Mouse (Mus musculus) MEL (cell line): Measurements from ENCODE around the gene Mmaa. TPM values are rescaled to one million over a fixed set of nuclear protein-coding genes. Genes with fewer than 3 reads are reported as not detected.

Experiments
- DNase-seq: peaks from one replicate; pipeline ENCODE4 v3.0.0; 2011; ENCODE audit warnings: low read depth, low spot score
- H3K27ac ChIP-seq: 2 replicates; pipeline ENCODE4 v1.5.1; 2012; ENCODE audit warnings: low read depth, mild to moderate bottlenecking, control low read depth, low read length, moderate library complexity; ENCODE audit not compliant: control insufficient read depth
- H3K27me3 ChIP-seq, 2 experiments: fragments of 150-350 bp in 1 of 2; sonication (generic) in 1 of 2; 2 replicates each; pipeline ENCODE4 v1.6.1; 2012; ENCODE audit warnings: low read length in 2 of 2, mild to moderate bottlenecking in 2 of 2, improper control_type of control experiment in 1 of 2, moderate library complexity in 1 of 2; ENCODE audit not compliant: insufficient read depth in 2 of 2, control insufficient read depth in 1 of 2
- H3K36me3 ChIP-seq, 2 experiments: 2 replicates each; pipeline ENCODE4 v1.6.1; 2012 to 2014; ENCODE audit warnings: low read length in 2 of 2, improper control_type of control experiment in 1 of 2, inconsistent platforms in 1 of 2, mild to moderate bottlenecking in 1 of 2; ENCODE audit not compliant: insufficient read depth in 2 of 2, control insufficient read depth in 1 of 2
- H3K4me1 ChIP-seq, 2 experiments: fragments of 150-350 bp in 1 of 2; sonication (generic) in 1 of 2; 2 replicates each; pipeline ENCODE4 v1.6.1; 2012; ENCODE audit warnings: low read length in 2 of 2, improper control_type of control experiment in 1 of 2, mild to moderate bottlenecking in 1 of 2; ENCODE audit not compliant: insufficient read depth in 2 of 2, control insufficient read depth in 1 of 2
- H3K4me3 ChIP-seq, 2 experiments: fragments of 150-350 bp in 1 of 2; sonication (generic) in 1 of 2; 2 replicates each; pipeline ENCODE4 v1.5.1; 2012; ENCODE audit warnings: low read depth in 2 of 2, low read length in 2 of 2, mild to moderate bottlenecking in 2 of 2, moderate library complexity in 2 of 2, control low read depth in 1 of 2, improper control_type of control experiment in 1 of 2; ENCODE audit not compliant: control insufficient read depth in 1 of 2, insufficient read depth in 1 of 2
- H3K79me2 ChIP-seq: 2 replicates; pipeline ENCODE4 v1.6.1; 2012; ENCODE audit warnings: mild to moderate bottlenecking, low read length, moderate library complexity; ENCODE audit not compliant: control insufficient read depth, poor library complexity, insufficient read depth
- H3K9ac ChIP-seq: 2 replicates; pipeline ENCODE4 v1.6.1; 2012; ENCODE audit warnings: low read depth, mild to moderate bottlenecking, control low read depth, low read length, moderate library complexity; ENCODE audit not compliant: control insufficient read depth, poor library complexity, severe bottlenecking
- H3K9me3 ChIP-seq: fragments of 150-350 bp; sonication (generic); replicated peaks from 2 replicates; pipeline ENCODE4 v1.6.1; 2012; ENCODE audit warnings: mild to moderate bottlenecking, low read length, improper control_type of control experiment, moderate library complexity; ENCODE audit not compliant: insufficient read depth
- E2F4 ChIP-seq: IDR thresholded peaks from 2 replicates; pipeline ENCODE4 v1.6.1; 2011; ENCODE audit warnings: low read depth, low read length, improper control_type of control experiment, borderline replicate concordance
- ELF1 ChIP-seq: IDR thresholded peaks from 2 replicates; pipeline ENCODE4 v1.6.1; 2014; ENCODE audit warnings: low read depth, mild to moderate bottlenecking, inconsistent platforms, low read length, improper control_type of control experiment, moderate library complexity
- ETS1 ChIP-seq: IDR thresholded peaks from 2 replicates; pipeline ENCODE4 v1.6.1; 2012; ENCODE audit warnings: low read depth, mild to moderate bottlenecking, inconsistent platforms, low read length, improper control_type of control experiment, moderate library complexity
- GABPA ChIP-seq: IDR thresholded peaks from 2 replicates; pipeline ENCODE4 v1.6.1; 2012; ENCODE audit warnings: low read depth, mild to moderate bottlenecking, inconsistent platforms, low read length, improper control_type of control experiment, moderate library complexity
- JUND ChIP-seq: IDR thresholded peaks from 2 replicates; pipeline ENCODE4 v1.6.1; 2011; ENCODE audit warnings: low read depth, mild to moderate bottlenecking, improper control_type of control experiment, low read length
- MAFK ChIP-seq: IDR thresholded peaks from 2 replicates; pipeline ENCODE4 v1.6.1; 2011; ENCODE audit warnings: low read depth, mild to moderate bottlenecking, low read length, improper control_type of control experiment, borderline replicate concordance
- MAZ ChIP-seq: IDR thresholded peaks from 2 replicates; pipeline ENCODE4 v1.6.1; 2012; ENCODE audit warnings: low read depth, mild to moderate bottlenecking, inconsistent platforms, low read length, improper control_type of control experiment
- MEF2A ChIP-seq: IDR thresholded peaks from 2 replicates; pipeline ENCODE4 v1.6.1; 2014; ENCODE audit warnings: low read depth, mild to moderate bottlenecking, inconsistent platforms, low read length, improper control_type of control experiment; ENCODE audit not compliant: poor library complexity, insufficient replicate concordance, severe bottlenecking; ENCODE audit errors: extremely low read depth
- MXI1 ChIP-seq: IDR thresholded peaks from 2 replicates; pipeline ENCODE4 v1.6.1; 2011; ENCODE audit warnings: mild to moderate bottlenecking, low read depth, low read length, improper control_type of control experiment
- RAD21 ChIP-seq: IDR thresholded peaks from 2 replicates; pipeline ENCODE4 v1.6.1; 2011; ENCODE audit warnings: mild to moderate bottlenecking, low read depth, low read length, improper control_type of control experiment
- SMC3 ChIP-seq: IDR thresholded peaks from 2 replicates; pipeline ENCODE4 v1.6.1; 2011; ENCODE audit warnings: low read depth, low read length, improper control_type of control experiment
- TAL1 ChIP-seq: IDR thresholded peaks from 2 replicates; pipeline ENCODE4 v1.6.1; 2012; ENCODE audit warnings: mild to moderate bottlenecking, inconsistent platforms, low read length, moderate library complexity, mixed read lengths
- TBP ChIP-seq: IDR thresholded peaks from 2 replicates; pipeline ENCODE4 v1.8.0; 2011; ENCODE audit warnings: low read depth, low read length, improper control_type of control experiment
- UBTF ChIP-seq: IDR thresholded peaks from 2 replicates; pipeline ENCODE4 v1.6.1; 2012; ENCODE audit warnings: low read depth, mild to moderate bottlenecking, inconsistent platforms, low read length, improper control_type of control experiment, moderate library complexity, borderline replicate concordance; ENCODE audit not compliant: insufficient read depth
- USF2 ChIP-seq, 2 experiments: IDR thresholded peaks; 2 replicates each; pipeline ENCODE4 v1.6.1; 2011 to 2012; ENCODE audit warnings: improper control_type of control experiment in 2 of 2, low read length in 2 of 2, borderline replicate concordance in 1 of 2, inconsistent platforms in 1 of 2, low read depth in 1 of 2, mild to moderate bottlenecking in 1 of 2; ENCODE audit not compliant: insufficient read depth in 1 of 2
- ZMIZ1 ChIP-seq: IDR thresholded peaks from 2 replicates; pipeline ENCODE4 v1.6.1; 2012; ENCODE audit warnings: low read depth, mild to moderate bottlenecking, inconsistent platforms, low read length, improper control_type of control experiment, moderate library complexity
- ZNF384 ChIP-seq: IDR thresholded peaks from 2 replicates; pipeline ENCODE4 v1.6.1; 2012; ENCODE audit warnings: low read depth, mild to moderate bottlenecking, inconsistent platforms, low read length, improper control_type of control experiment
- polyA plus RNA-seq, 2 experiments: library from polyadenylated mRNA; stranded (reverse) in 1 of 2; unstranded in 1 of 2; fragments of >175 nt in 1 of 2; fragments of >200 nt in 1 of 2; gene quantifications; 2 replicates each; pipeline versions ENCODE4 v1.2.1 to v1.2.4; 2012; ENCODE audit warnings: low replicate concordance in 2 of 2, low read depth in 1 of 2; ENCODE audit not compliant: insufficient read length in 2 of 2, insufficient read depth in 1 of 2, missing spikeins in 1 of 2
- total RNA-seq: library from RNA; depleted of rRNA; stranded (reverse); fragments of 300-350 nt; gene quantifications from 2 replicates; pipeline ENCODE4 v1.2.3, GENCODE M21; 2012

The Mmaa gene
- total and polyA plus RNA-seq, 3 experiments: 3.2 to 6.8 TPM; not detected in 1

GRCm38 (mm10) chr8:79268921-79269320 is 25.8 kb downstream of the Mmaa start:
- TF ChIP-seq GABPA: no peak
- no peak for TF ChIP-seq ELF1
- TF ChIP-seq MXI1: no peak
- TF ChIP-seq MAZ: no peak
- TF ChIP-seq ZNF384: no peak
- TF ChIP-seq, all 39 proteins: peak for 0
- H3K36me3 ChIP-seq: no peaks in the 10 kb centered on the region
- no peaks in the 10 kb centered on the region for H3K9me3 ChIP-seq
- no peaks in the 10 kb centered on the region for H3K27me3 ChIP-seq
- no peaks in the 10 kb centered on the region for H3K4me1 ChIP-seq
- no peaks in the 10 kb centered on the region for H3K79me2 ChIP-seq
- DNase-seq: no peak
- H3K27ac ChIP-seq: no peak overlapping the region
- no peak overlapping the region for H3K4me3 ChIP-seq
- H3K9ac ChIP-seq: no peak overlapping the region

DNA sequence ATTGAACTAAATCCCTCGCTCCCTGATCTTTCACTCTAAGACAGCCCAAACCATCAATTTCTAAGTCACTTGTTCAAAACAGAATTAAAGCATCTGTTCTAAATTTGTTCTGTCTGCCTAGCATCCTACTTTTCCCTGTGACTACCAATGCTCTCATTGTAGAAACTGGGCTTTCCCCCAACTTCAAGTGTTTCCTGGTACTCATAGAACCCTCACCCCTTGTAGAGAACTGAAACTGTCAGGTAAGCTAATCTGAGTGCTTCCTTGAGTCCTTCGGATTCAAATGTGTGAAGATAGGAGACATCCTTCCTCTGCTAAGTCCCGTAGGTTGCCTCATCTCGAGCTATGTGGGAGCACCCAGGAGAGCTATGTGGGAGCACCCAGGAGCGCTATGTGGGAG is 32.8 kb downstream of the Mmaa start:
- H3K27me3 ChIP-seq: no peaks in the 10 kb centered on the region
- no peaks in the 10 kb centered on the region for H3K79me2 ChIP-seq
- no peaks in the 10 kb centered on the region for H3K9me3 ChIP-seq
- no peak overlapping the region for H3K9ac ChIP-seq
- no peak for DNase-seq
- no peak overlapping the region for H3K4me3 ChIP-seq
- no peaks in the 10 kb centered on the region for H3K36me3 ChIP-seq
- no peak overlapping the region for H3K27ac ChIP-seq
- no peaks in the 10 kb centered on the region for H3K4me1 ChIP-seq
- TF ChIP-seq UBTF (no peak), TAL1 (no peak), TBP (no peak), MAFK (no peak), E2F4 (no peak), MEF2A (no peak), ZNF384 (no peak), JUND (no peak), SMC3 (no peak), RAD21 (no peak), ETS1 (no peak), GABPA (no peak), ZMIZ1 (no peak), USF2 (IDR thresholded peaks at IDR 0.05; ENCODE audit: borderline replicate concordance in 1 of 2, insufficient read depth in 1 of 2, low read depth in 1 of 2, low read length in 2 of 2) (no peak)
